Mouse (Mus musculus) hindbrain, embryonic 16.5 days (tissue): Measurements from ENCODE around the gene Atxn1. TPM values are rescaled to one million over a fixed set of nuclear protein-coding genes. Genes with fewer than 3 reads are reported as not detected.
A peak's percentile ranks its signal among the peaks of the same experiment; 100 is the strongest.

Experiments used
- ATAC-seq: fragments of 200-750 bp; cut with Nextera tagmentation; 2 replicates; pipeline ENCODE4 v1.8.0; 2017; ENCODE audit warnings: moderate TSS enrichment, moderate library complexity
- H3K27ac ChIP-seq: fragments of 300-500 bp; sonication (generic); 2 replicates; pipeline ENCODE4 v1.5.1; 2014; ENCODE audit warnings: low read depth, mild to moderate bottlenecking, control low read depth, low read length, moderate library complexity
- H3K27me3 ChIP-seq: fragments of 300-500 bp; sonication (generic); replicated peaks from 2 replicates; pipeline ENCODE4 v1.6.1; 2014; ENCODE audit warnings: low read length; ENCODE audit not compliant: control insufficient read depth, insufficient read depth
- H3K36me3 ChIP-seq: fragments of 300-500 bp; sonication (generic); 2 replicates; pipeline ENCODE4 v1.6.1; 2014; ENCODE audit warnings: mild to moderate bottlenecking, low read length, moderate library complexity, mixed read lengths; ENCODE audit not compliant: control insufficient read depth, insufficient read depth
- H3K4me1 ChIP-seq: fragments of 300-500 bp; sonication (generic); 2 replicates; pipeline ENCODE4 v1.6.1; 2014; ENCODE audit warnings: low read depth, low read length; ENCODE audit not compliant: control insufficient read depth, insufficient read depth
- H3K4me2 ChIP-seq: fragments of 300-500 bp; sonication (generic); 2 replicates; pipeline ENCODE4 v1.6.1; 2014; ENCODE audit warnings: mild to moderate bottlenecking, low read length, control low read depth, moderate library complexity
- H3K4me3 ChIP-seq: fragments of 300-500 bp; sonication (generic); 2 replicates; pipeline ENCODE4 v1.5.1; 2014; ENCODE audit warnings: mild to moderate bottlenecking, low read length, control low read depth, moderate library complexity
- H3K9ac ChIP-seq: fragments of 300-500 bp; sonication (generic); 2 replicates; pipeline ENCODE4 v1.6.1; 2014; ENCODE audit warnings: low read depth, mild to moderate bottlenecking, control low read depth, low read length, moderate library complexity
- H3K9me3 ChIP-seq: fragments of 300-500 bp; sonication (generic); 2 replicates; pipeline ENCODE4 v1.6.1; 2014; ENCODE audit warnings: mild to moderate bottlenecking, low read length, moderate library complexity; ENCODE audit not compliant: control insufficient read depth
- WGBS: fragments of 180-500 bp; shearing (Covaris S2); extraction: QIAGEN DNeasy Blood & Tissue Kit; methylation state at CpG from one replicate; pipeline ENCODE4 v1.1.7; 2014; 5-methylcytosine and 5-hydroxymethylcytosine counted together
- polyA plus RNA-seq: library from polyadenylated mRNA; unstranded; fragments of >200 nt; fragmentation: Nextera tagmentation; extraction: Ambion mirVana; gene quantifications from 2 replicates; pipeline ENCODE4 v1.2.1, GENCODE M21; 2015

The Atxn1 gene
- polyA plus RNA-seq, 1 experiment from 2014 or later = 8.3 TPM

GRCm38 (mm10) chr13:45914117-45914516 is 50.7 kb downstream of the Atxn1 start:
- H3K9me3 ChIP-seq = no peaks in the 10 kb centered on the region
- ATAC-seq = no peak

GRCm38 (mm10) chr13:45911848-45912247 is 53.0 kb downstream of the Atxn1 start:
- 75% methylated on average over 7 of the region's 7 CpGs for WGBS
- Histone ChIP-seq H3K9ac (no peak overlapping the region), H3K4me3 (no peak overlapping the region), H3K36me3 (no peaks in the 10 kb centered on the region), H3K27me3 (no peaks in the 10 kb centered on the region), H3K27ac (no peak overlapping the region), H3K4me1 (peaks cover 3% of the 10 kb centered on the region; the same call in 1 of the 2 replicates), H3K9me3 (no peaks in the 10 kb centered on the region), H3K4me2 (no peak overlapping the region)
- ATAC-seq = no peak

More at GRCm38 (mm10) chr13:45914117-45914516, 50.7 kb downstream of the Atxn1 start:
- H3K4me1 ChIP-seq = no peaks in the 10 kb centered on the region
- no peak overlapping the region for H3K9ac ChIP-seq
- H3K4me2 ChIP-seq = no peak overlapping the region
- H3K4me3 ChIP-seq = no peak overlapping the region
- WGBS = 73% methylated on average over 3 of the region's 3 CpGs
- H3K27me3 ChIP-seq = no peaks in the 10 kb centered on the region
- no peaks in the 10 kb centered on the region for H3K36me3 ChIP-seq
- H3K27ac ChIP-seq = no peak overlapping the region

GRCm38 (mm10) chr13:45911069-45911468 is 53.7 kb downstream of the Atxn1 start:
- no peak overlapping the region for H3K4me3 ChIP-seq
- no peaks in the 10 kb centered on the region for H3K9me3 ChIP-seq
- 88% methylated on average over 5 of the region's 5 CpGs for WGBS
- peaks cover 10% of the 10 kb centered on the region; the same call in 1 of the 2 replicates for H3K4me1 ChIP-seq
- ATAC-seq = no peak
- no peak overlapping the region for H3K4me2 ChIP-seq
- H3K27ac ChIP-seq = no peak overlapping the region
- H3K27me3 ChIP-seq = no peaks in the 10 kb centered on the region
- H3K36me3 ChIP-seq = no peaks in the 10 kb centered on the region
- no peak overlapping the region for H3K9ac ChIP-seq

- Histone ChIP-seq H3K4me3 (no peak overlapping the region), H3K27me3 (no peaks in the 10 kb centered on the region), H3K4me2 (no peak overlapping the region), H3K4me1 (peaks cover 10% of the 10 kb centered on the region; the same call in 1 of the 2 replicates), H3K36me3 (no peaks in the 10 kb centered on the region), H3K9ac (no peak overlapping the region), H3K9me3 (no peaks in the 10 kb centered on the region), H3K27ac (no peak overlapping the region)
- no peak for ATAC-seq
- WGBS = 90% methylated on average over 7 of the region's 7 CpGs
These were observed 54.5 kb downstream of the Atxn1 start for GRCm38 (mm10) chr13:45910348-45910747.

- Histone ChIP-seq H3K36me3 (no peaks in the 10 kb centered on the region), H3K27me3 (no peaks in the 10 kb centered on the region), H3K9ac (no peak overlapping the region), H3K9me3 (no peaks in the 10 kb centered on the region), H3K4me1 (peaks cover 13% of the 10 kb centered on the region), H3K4me2 (no peak overlapping the region), H3K27ac (no peak overlapping the region), H3K4me3 (no peak overlapping the region)
- WGBS = 57% methylated on average over 6 of the region's 6 CpGs
- ATAC-seq = peak; percentile 82
These were observed 57.6 kb downstream of the Atxn1 start for GRCm38 (mm10) chr13:45907181-45907691.

- H3K27me3 ChIP-seq = no peaks in the 10 kb centered on the region
- peaks cover 13% of the 10 kb centered on the region for H3K4me1 ChIP-seq
- H3K9ac ChIP-seq = no peak overlapping the region
- peak; percentile 9; the same call in 1 of the 2 replicates for ATAC-seq
- no peak overlapping the region for H3K4me3 ChIP-seq
- no peak overlapping the region for H3K27ac ChIP-seq
- H3K36me3 ChIP-seq = no peaks in the 10 kb centered on the region
- 70% methylated on average over 10 of the region's 10 CpGs for WGBS
- H3K4me2 ChIP-seq = no peak overlapping the region
- no peaks in the 10 kb centered on the region for H3K9me3 ChIP-seq
These were observed 58.2 kb downstream of the Atxn1 start for GRCm38 (mm10) chr13:45906438-45907166.

GRCm38 (mm10) chr13:45904955-45905354 is 59.9 kb downstream of the Atxn1 start:
- H3K4me3 ChIP-seq = no peak overlapping the region
- H3K9me3 ChIP-seq = no peaks in the 10 kb centered on the region
- H3K27ac ChIP-seq = no peak overlapping the region; the same call in 1 of the 2 replicates
- WGBS = 52% methylated on average over 4 of the region's 4 CpGs
- H3K36me3 ChIP-seq = no peaks in the 10 kb centered on the region
- peaks cover 13% of the 10 kb centered on the region for H3K4me1 ChIP-seq
- 0 out of 2 replicates have a peak overlapping the region, but pooled peaks have one; percentile 1 for H3K4me2 ChIP-seq
- no peak overlapping the region for H3K9ac ChIP-seq
- ATAC-seq = peak; percentile 72
- H3K27me3 ChIP-seq = no peaks in the 10 kb centered on the region

- ATAC-seq = peak; percentile 8; the same call in 1 of the 2 replicates
- Histone ChIP-seq H3K9ac (no peak overlapping the region), H3K4me1 (peaks cover 13% of the 10 kb centered on the region), H3K27me3 (no peaks in the 10 kb centered on the region), H3K4me3 (no peak overlapping the region), H3K36me3 (no peaks in the 10 kb centered on the region), H3K27ac (no peak overlapping the region; the same call in 1 of the 2 replicates), H3K4me2 (peak overlapping the region; percentile 1; the same call in 1 of the 2 replicates), H3K9me3 (no peaks in the 10 kb centered on the region)
- 67% methylated on average over 4 of the region's 4 CpGs for WGBS
These were observed 60.4 kb downstream of the Atxn1 start for GRCm38 (mm10) chr13:45904456-45904855.

- no peak for ATAC-seq
These were observed 61.1 kb downstream of the Atxn1 start for GRCm38 (mm10) chr13:45903519-45904274.

More at GRCm38 (mm10) chr13:45903519-45904274, 61.1 kb downstream of the Atxn1 start:
- Histone ChIP-seq H3K4me3 (no peak overlapping the region), H3K4me1 (peaks cover 13% of the 10 kb centered on the region), H3K4me2 (no peak overlapping the region), H3K9ac (no peak overlapping the region), H3K36me3 (no peaks in the 10 kb centered on the region), H3K9me3 (no peaks in the 10 kb centered on the region), H3K27me3 (no peaks in the 10 kb centered on the region), H3K27ac (peak overlapping the region; percentile 31; the same call in 1 of the 2 replicates)
- WGBS = 80% methylated on average over 12 of the region's 12 CpGs
